Mouse (Mus musculus): ENCODE data around the gene Prr13. TPM values are rescaled to one million over a fixed set of nuclear protein-coding genes. Genes with fewer than 3 reads are reported as not detected.

Gene Prr13
- 72.5 and 88.4 TPM in 2 replicates for polyA plus RNA-seq (2012; rRNA removed)

GRCm38 (mm10) chr15:102458904-102459317, at the start of gene Prr13:
Gene Prr13 (plus strand): TSS chr15:102459028.

DNA sequence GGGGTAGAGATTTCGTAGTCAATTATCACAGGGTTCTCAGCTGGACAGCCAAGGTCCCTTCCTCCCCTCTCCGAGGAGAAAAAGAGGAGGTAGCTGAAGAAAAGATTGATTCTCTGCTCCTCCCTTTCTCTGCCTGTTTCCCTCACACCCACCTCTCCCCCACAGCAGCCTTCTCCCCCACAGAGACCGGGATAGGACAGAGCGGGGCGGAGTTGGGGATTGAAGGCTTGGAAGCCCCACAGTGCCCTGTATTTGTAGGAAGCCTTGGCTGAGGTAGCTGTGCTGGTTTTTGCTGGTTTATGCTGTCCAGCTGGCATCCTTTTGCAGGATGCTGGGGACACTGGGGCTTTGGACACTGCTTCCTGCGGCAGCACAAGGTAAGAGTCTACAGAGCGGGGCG, 13.7 kb upstream of the Prr13 start, which contains the start of gene Amhr2:
Gene Amhr2 (plus strand): TSS at position 222 of the 400 bp plus-strand sequence.

DNA sequence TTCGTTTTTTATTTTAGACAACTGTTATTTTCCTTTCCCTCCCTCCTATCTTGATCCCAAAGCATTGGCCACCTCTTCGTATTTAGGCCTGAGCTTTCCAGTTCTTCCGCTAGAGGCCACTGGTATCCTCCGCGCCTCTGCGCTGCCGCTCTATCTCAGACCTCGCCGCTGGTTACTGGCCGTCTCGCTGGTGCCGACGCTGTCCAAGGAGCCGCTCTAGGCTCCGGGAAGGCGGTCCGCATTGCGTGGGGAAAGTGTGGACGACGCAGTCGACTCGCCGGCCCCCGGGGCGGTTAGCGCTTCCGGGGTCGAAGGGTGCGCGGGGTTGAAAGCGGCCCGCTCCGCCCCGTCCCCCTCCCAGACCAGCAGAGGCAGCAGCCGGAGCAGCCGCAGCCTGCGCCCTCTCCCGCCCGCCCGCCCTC, 11.4 kb downstream of the Prr13 start, which contains the start of gene Pcbp2:
Gene Pcbp2 (plus strand): TSS at position 357 of the 422 bp plus-strand sequence.

GRCm38 (mm10) chr15:102503447-102503846, 44.6 kb downstream of the Prr13 start, which contains the start of gene Gm10337:
Gene Gm10337 (plus strand): TSS chr15:102503722.

Other genes with a start within 250 kb of the Prr13 start
- gene Itgb7, start 227.1 kb upstream of the Prr13 start, polyA plus RNA-seq (2012; rRNA removed), result 2.2 and 2.3 TPM in 2 replicates
- 2.0 and 2.1 TPM in 2 replicates for gene Rarg, start 201.5 kb upstream of the Prr13 start, polyA plus RNA-seq (2012; rRNA removed)
- 0.03 TPM in 2 replicates for gene Gm9918, start 188.5 kb upstream of the Prr13 start, polyA plus RNA-seq (2012; rRNA removed)
- gene Mfsd5, start 179.6 kb upstream of the Prr13 start, polyA plus RNA-seq (2012; rRNA removed), result 11.1 and 12.9 TPM in 2 replicates
- 14.5 and 18.7 TPM in 2 replicates for gene Espl1, start 162.8 kb upstream of the Prr13 start, polyA plus RNA-seq (2012; rRNA removed)
- gene Pfdn5, start 132.9 kb upstream of the Prr13 start, polyA plus RNA-seq (2012; rRNA removed), result 84.4 and 85.9 TPM in 2 replicates
- gene Myg1, start 127.3 kb upstream of the Prr13 start, polyA plus RNA-seq (2012; rRNA removed), result 27.0 and 31.6 TPM in 2 replicates
- gene Aaas, start 108.3 kb upstream of the Prr13 start, polyA plus RNA-seq (2012; rRNA removed), result 31.9 and 34.2 TPM in 2 replicates
- gene Sp7, start 91.8 kb upstream of the Prr13 start, polyA plus RNA-seq (2012; rRNA removed), result 0.03 and 0.05 TPM in 2 replicates
- gene Sp1, start 52.9 kb upstream of the Prr13 start, polyA plus RNA-seq (2012; rRNA removed), result 10.2 and 11.4 TPM in 2 replicates
- 0.08 and 0.09 TPM in 2 replicates for gene Amhr2, start 13.7 kb upstream of the Prr13 start, polyA plus RNA-seq (2012; rRNA removed)
- 197 and 256 TPM in 2 replicates for gene Pcbp2, start 11.5 kb downstream of the Prr13 start, polyA plus RNA-seq (2012; rRNA removed)
- gene Gm10337, start 44.7 kb downstream of the Prr13 start, polyA plus RNA-seq (2012; rRNA removed), result not detected in 2 replicates
- 0.95 and 1.3 TPM in 2 replicates for gene Map3k12, start 58.0 kb downstream of the Prr13 start, polyA plus RNA-seq (2012; rRNA removed)
- gene Tarbp2, start 59.2 kb downstream of the Prr13 start, polyA plus RNA-seq (2012; rRNA removed), result 36.1 and 41.9 TPM in 2 replicates
- 1.1 and 1.6 TPM in 2 replicates for gene Npff, start 65.9 kb downstream of the Prr13 start, polyA plus RNA-seq (2012; rRNA removed)
- not detected in 2 replicates for gene Gm28047, start 166.0 kb downstream of the Prr13 start, polyA plus RNA-seq (2012; rRNA removed)
- gene Atf7, start 166.4 kb downstream of the Prr13 start, polyA plus RNA-seq (2012; rRNA removed), result 11.8 and 12.5 TPM in 2 replicates
- gene Atp5g2, start 213.3 kb downstream of the Prr13 start, polyA plus RNA-seq (2012; rRNA removed), result 216 and 238 TPM in 2 replicates

Measured in liver, embryonic 14 days (tissue).